Mouse (Mus musculus): ENCODE data around the gene Armt1. TPM values are rescaled to one million over a fixed set of nuclear protein-coding genes. Genes with fewer than 3 reads are reported as not detected.
A peak's percentile ranks its signal among the peaks of the same experiment; 100 is the strongest.

The Armt1 gene
- polyA plus RNA-seq, 1 experiment: 8.4 TPM

DNA sequence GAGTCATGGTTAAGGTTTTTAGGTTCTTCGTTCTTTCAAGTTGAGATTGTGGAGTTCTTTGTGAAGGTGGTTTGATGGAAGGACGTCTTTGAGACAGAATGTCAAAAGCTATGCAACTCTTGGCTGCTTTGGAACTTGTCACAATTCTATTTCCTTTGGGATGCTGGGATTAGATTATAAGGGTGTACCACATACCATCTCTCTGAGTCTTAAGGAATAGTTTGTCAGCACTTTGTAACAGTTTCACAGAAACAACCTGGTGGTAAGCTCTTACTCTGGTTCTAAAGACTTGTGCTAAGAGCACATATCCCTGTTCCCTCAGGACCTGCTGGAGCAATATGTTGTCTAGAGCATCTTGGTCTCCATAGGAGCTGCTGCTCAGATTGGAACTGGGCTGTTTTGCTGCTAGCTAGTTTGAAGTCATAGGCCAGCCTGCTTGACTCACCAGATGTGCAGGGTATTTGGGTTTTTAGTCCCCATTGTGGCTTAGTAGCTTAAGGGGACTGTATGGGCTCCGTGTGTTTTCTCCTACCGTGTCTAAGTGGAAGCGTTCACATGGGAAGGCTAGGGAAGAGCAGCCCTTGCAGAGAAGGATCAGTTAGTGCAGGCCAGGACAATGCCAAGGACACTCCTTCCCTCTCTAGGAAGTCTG, 42.7 kb upstream of the Armt1 start:
- no peak for TF ChIP-seq CTCF (IDR thresholded peaks at IDR 0.05; ENCODE audit: extremely low read depth, insufficient read depth, insufficient read length, insufficient replicate concordance)
- no peak for TF ChIP-seq POLR2A (IDR thresholded peaks at IDR 0.05; ENCODE audit: low read depth, low read length)
- WGBS: 64% methylated on average over 5 of the region's 5 CpGs
- DNase-seq (ENCODE audit: low read depth in 1 of 2, low spot score in 2 of 2): no peak
- no peak overlapping the region for H3K4me3 ChIP-seq (ENCODE audit: extremely low read depth, insufficient read depth, insufficient read length)
- H3K27ac ChIP-seq (ENCODE audit: insufficient read depth, low read length): no peak overlapping the region
- peaks cover 8% of the 10 kb centered on the region; the same call in 1 of the 2 replicates for H3K4me1 ChIP-seq (ENCODE audit: control insufficient read depth, insufficient read depth, insufficient read length)
- H3K36me3 ChIP-seq (ENCODE audit: control insufficient read depth, insufficient read depth, low read length): no peaks in the 10 kb centered on the region
- no peaks in the 10 kb centered on the region for H3K27me3 ChIP-seq (ENCODE audit: control insufficient read depth, insufficient read depth, low read length)

- no peak overlapping the region for H3K4me3 ChIP-seq (ENCODE audit: extremely low read depth, insufficient read depth, insufficient read length)
- H3K27ac ChIP-seq (ENCODE audit: insufficient read depth, low read length): no peak overlapping the region
- TF ChIP-seq POLR2A (IDR thresholded peaks at IDR 0.05; ENCODE audit: low read depth, low read length) (no peak), CTCF (IDR thresholded peaks at IDR 0.05; ENCODE audit: extremely low read depth, insufficient read depth, insufficient read length, insufficient replicate concordance) (no peak)
- no peaks in the 10 kb centered on the region for H3K36me3 ChIP-seq (ENCODE audit: control insufficient read depth, insufficient read depth, low read length)
- no peak for DNase-seq (ENCODE audit: low read depth in 1 of 2, low spot score in 2 of 2)
- peaks cover 10% of the 10 kb centered on the region; the same call in 1 of the 2 replicates for H3K4me1 ChIP-seq (ENCODE audit: control insufficient read depth, insufficient read depth, insufficient read length)
- WGBS: 75% methylated on average over 2 of the region's 2 CpGs
- no peaks in the 10 kb centered on the region for H3K27me3 ChIP-seq (ENCODE audit: control insufficient read depth, insufficient read depth, low read length)
Measured at GRCm38 (mm10) chr10:4390550-4390949, 41.7 kb upstream of the Armt1 start.

- Histone ChIP-seq H3K27ac (ENCODE audit: insufficient read depth, low read length) (no peak overlapping the region), H3K4me1 (ENCODE audit: control insufficient read depth, insufficient read depth, insufficient read length) (peaks cover 10% of the 10 kb centered on the region; the same call in 1 of the 2 replicates), H3K36me3 (ENCODE audit: control insufficient read depth, insufficient read depth, low read length) (peaks cover 2% of the 10 kb centered on the region; the same call in 1 of the 2 replicates), H3K27me3 (ENCODE audit: control insufficient read depth, insufficient read depth, low read length) (no peaks in the 10 kb centered on the region), H3K4me3 (ENCODE audit: extremely low read depth, insufficient read depth, insufficient read length) (no peak overlapping the region)
- TF ChIP-seq CTCF (IDR thresholded peaks at IDR 0.05; ENCODE audit: extremely low read depth, insufficient read depth, insufficient read length, insufficient replicate concordance): no peak
- TF ChIP-seq POLR2A (IDR thresholded peaks at IDR 0.05; ENCODE audit: low read depth, low read length): no peak
- no peak for DNase-seq (ENCODE audit: low read depth in 1 of 2, low spot score in 2 of 2)
- WGBS: 76% methylated on average over 5 of the region's 5 CpGs
Measured at GRCm38 (mm10) chr10:4391076-4391475, 41.2 kb upstream of the Armt1 start.

GRCm38 (mm10) chr10:4391851-4392250, 40.4 kb upstream of the Armt1 start:
- no peak overlapping the region for H3K4me3 ChIP-seq (ENCODE audit: extremely low read depth, insufficient read depth, insufficient read length)
- peak in 1 of 2 experiments; percentile 36 for DNase-seq (ENCODE audit: low read depth in 1 of 2, low spot score in 2 of 2)
- H3K27me3 ChIP-seq (ENCODE audit: control insufficient read depth, insufficient read depth, low read length): no peaks in the 10 kb centered on the region
- 34% methylated on average over 6 of the region's 6 CpGs for WGBS
- TF ChIP-seq POLR2A (IDR thresholded peaks at IDR 0.05; ENCODE audit: low read depth, low read length) (no peak), CTCF (IDR thresholded peaks at IDR 0.05; ENCODE audit: extremely low read depth, insufficient read depth, insufficient read length, insufficient replicate concordance) (peak; percentile 49; the same call in 1 of the 2 replicates)
- H3K36me3 ChIP-seq (ENCODE audit: control insufficient read depth, insufficient read depth, low read length): peaks cover 2% of the 10 kb centered on the region; the same call in 1 of the 2 replicates
- H3K4me1 ChIP-seq (ENCODE audit: control insufficient read depth, insufficient read depth, insufficient read length): peaks cover 10% of the 10 kb centered on the region; the same call in 1 of the 2 replicates
- no peak overlapping the region for H3K27ac ChIP-seq (ENCODE audit: insufficient read depth, low read length)

DNA sequence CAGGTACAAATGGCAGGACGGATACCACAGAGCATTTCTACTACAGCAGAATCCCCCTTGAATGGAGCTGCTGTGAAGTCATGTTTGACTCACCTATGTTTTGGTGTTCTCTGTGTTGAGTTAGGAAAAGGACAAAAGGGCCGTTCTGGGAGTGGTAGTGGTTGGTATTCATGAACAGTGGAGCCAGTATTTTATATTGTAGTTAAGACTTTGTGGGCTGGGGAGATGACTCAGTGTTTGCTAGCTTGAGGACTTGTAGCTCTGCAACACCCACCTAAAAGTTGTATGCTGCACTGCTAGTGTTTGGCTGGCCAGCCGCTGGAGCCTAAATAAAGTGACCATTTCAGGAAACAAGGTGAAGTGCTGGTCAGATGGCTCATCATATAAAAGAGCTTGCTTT, 36.9 kb upstream of the Armt1 start:
- no peak for TF ChIP-seq CTCF (IDR thresholded peaks at IDR 0.05; ENCODE audit: extremely low read depth, insufficient read depth, insufficient read length, insufficient replicate concordance)
- TF ChIP-seq POLR2A (IDR thresholded peaks at IDR 0.05; ENCODE audit: low read depth, low read length): no peak
- no peak for DNase-seq (ENCODE audit: low read depth in 1 of 2, low spot score in 2 of 2)
- 83% methylated on average over 3 of the region's 3 CpGs for WGBS
- peaks cover 2% of the 10 kb centered on the region; the same call in 1 of the 2 replicates for H3K4me1 ChIP-seq (ENCODE audit: control insufficient read depth, insufficient read depth, insufficient read length)
- H3K36me3 ChIP-seq (ENCODE audit: control insufficient read depth, insufficient read depth, low read length): peaks cover 2% of the 10 kb centered on the region; the same call in 1 of the 2 replicates
- H3K4me3 ChIP-seq (ENCODE audit: extremely low read depth, insufficient read depth, insufficient read length): no peak overlapping the region
- no peak overlapping the region for H3K27ac ChIP-seq (ENCODE audit: insufficient read depth, low read length)
- no peaks in the 10 kb centered on the region for H3K27me3 ChIP-seq (ENCODE audit: control insufficient read depth, insufficient read depth, low read length)

DNA sequence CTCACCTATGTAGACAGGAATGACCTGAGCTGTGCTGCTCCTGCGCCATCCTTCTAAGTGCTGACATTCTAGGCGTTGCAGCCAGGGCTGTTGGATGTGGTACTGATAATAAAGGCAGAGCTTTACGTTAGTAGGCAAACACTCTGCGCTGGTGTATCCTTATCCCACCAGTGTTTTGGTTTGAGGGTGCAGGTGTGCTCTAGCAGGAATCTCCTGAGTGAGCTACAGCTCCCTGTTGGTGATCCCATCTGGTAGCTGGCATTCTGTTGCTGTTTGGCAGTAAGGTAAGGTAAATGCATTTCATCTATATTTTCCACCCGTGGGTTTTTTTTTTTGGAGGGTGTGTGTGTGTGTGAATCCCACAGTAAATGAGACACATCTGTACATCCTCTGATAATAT, 34.2 kb upstream of the Armt1 start:
- Histone ChIP-seq H3K4me1 (ENCODE audit: control insufficient read depth, insufficient read depth, insufficient read length) (0 out of 2 replicates have a peak, but pooled peaks cover 2% of the 10 kb centered on the region), H3K27me3 (ENCODE audit: control insufficient read depth, insufficient read depth, low read length) (no peaks in the 10 kb centered on the region), H3K27ac (ENCODE audit: insufficient read depth, low read length) (no peak overlapping the region), H3K4me3 (ENCODE audit: extremely low read depth, insufficient read depth, insufficient read length) (no peak overlapping the region), H3K36me3 (ENCODE audit: control insufficient read depth, insufficient read depth, low read length) (peaks cover 4% of the 10 kb centered on the region; the same call in 1 of the 2 replicates)
- WGBS: 84% methylated on average over 5 of the region's 5 CpGs
- no peak for TF ChIP-seq CTCF (IDR thresholded peaks at IDR 0.05; ENCODE audit: extremely low read depth, insufficient read depth, insufficient read length, insufficient replicate concordance)
- TF ChIP-seq POLR2A (IDR thresholded peaks at IDR 0.05; ENCODE audit: low read depth, low read length): no peak
- DNase-seq (ENCODE audit: low read depth in 1 of 2, low spot score in 2 of 2): no peak

DNA sequence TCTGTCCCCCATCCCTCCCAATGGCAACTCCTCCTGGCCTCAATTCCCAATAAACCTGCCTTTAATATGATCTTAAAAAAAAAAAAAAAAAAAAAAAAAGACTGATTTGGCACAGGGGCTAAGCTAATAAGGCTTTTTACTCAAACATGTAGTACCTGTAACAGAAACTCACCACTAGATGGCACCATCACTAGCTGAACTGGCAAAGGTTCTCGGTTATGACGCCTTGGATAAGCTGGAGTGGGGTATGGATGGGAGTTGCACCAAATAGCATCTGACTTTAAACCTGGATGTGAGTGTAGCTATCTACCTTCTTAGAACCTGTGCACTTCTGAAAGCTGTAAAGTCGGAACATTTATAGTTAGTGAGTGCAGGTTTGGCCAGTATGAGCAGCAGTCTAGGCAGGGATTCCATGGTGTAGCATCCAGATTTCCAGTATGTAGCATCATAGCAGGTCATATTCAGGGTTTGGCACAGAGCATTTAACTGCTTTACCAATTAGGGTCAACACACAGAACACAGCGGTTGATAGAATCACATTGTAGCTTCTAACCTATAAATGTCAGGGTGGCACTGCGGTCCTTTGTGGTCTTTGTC, 27.3 kb upstream of the Armt1 start:
- Histone ChIP-seq H3K27ac (ENCODE audit: insufficient read depth, low read length) (no peak overlapping the region), H3K4me3 (ENCODE audit: extremely low read depth, insufficient read depth, insufficient read length) (no peak overlapping the region), H3K36me3 (ENCODE audit: control insufficient read depth, insufficient read depth, low read length) (peaks cover 17% of the 10 kb centered on the region), H3K27me3 (ENCODE audit: control insufficient read depth, insufficient read depth, low read length) (no peaks in the 10 kb centered on the region), H3K4me1 (ENCODE audit: control insufficient read depth, insufficient read depth, insufficient read length) (no peaks in the 10 kb centered on the region)
- DNase-seq (ENCODE audit: low read depth in 1 of 2, low spot score in 2 of 2): peak in 1 of 2 experiments; percentile 21
- 65% methylated on average over 5 of the region's 5 CpGs for WGBS
- peak; percentile 35; the same call in 1 of the 2 replicates for TF ChIP-seq CTCF (IDR thresholded peaks at IDR 0.05; ENCODE audit: extremely low read depth, insufficient read depth, insufficient read length, insufficient replicate concordance)
- no peak for TF ChIP-seq POLR2A (IDR thresholded peaks at IDR 0.05; ENCODE audit: low read depth, low read length)

Measured in spleen, adult 2 months (tissue).